Mouse (Mus musculus) olfactory bulb, adult 2 months (tissue): ENCODE measurements around the gene Ssh3.

ENCODE experiments used
- CTCF ChIP-seq: fragments of 200-500 bp; IDR thresholded peaks from 2 replicates; pipeline ENCODE4 v1.5.1; 2012; ENCODE audit warnings: low read depth, mild to moderate bottlenecking, low read length, moderate library complexity; ENCODE audit not compliant: insufficient read depth
- POLR2A ChIP-seq: fragments of 200-500 bp; IDR thresholded peaks from 2 replicates; pipeline ENCODE4 v1.6.1; 2012; ENCODE audit warnings: mild to moderate bottlenecking, low read depth, low read length, moderate library complexity; ENCODE audit not compliant: insufficient read depth

- TF ChIP-seq CTCF = no peak
- TF ChIP-seq POLR2A = no peak
Measured at GRCm38 (mm10) chr19:4300852-4301734, 32.1 kb upstream of the Ssh3 start.
